ENCODE assay signal across 27 mouse cellular contexts in the genomic region with DNA sequence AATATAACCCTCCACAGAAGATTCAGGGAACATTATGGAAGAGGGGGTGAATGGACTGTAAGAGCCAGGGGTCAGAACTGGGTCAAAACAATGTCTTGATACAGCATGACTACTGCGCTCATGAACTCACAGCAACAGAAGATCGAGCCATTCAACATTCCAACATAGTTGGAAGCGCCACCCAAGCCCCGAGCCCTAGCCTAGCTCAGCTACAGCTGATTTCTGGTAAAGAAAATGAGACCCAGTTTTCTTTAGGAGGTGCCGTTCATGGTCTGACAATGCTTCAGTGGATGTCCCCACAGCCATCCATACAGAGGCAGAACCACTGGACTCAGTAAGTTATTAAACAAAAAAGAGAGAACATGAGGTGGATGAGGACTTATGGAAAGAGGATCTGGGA.
DNase-seq lines count a peak whose midpoint lies in the region; ATAC-seq and TF ChIP-seq lines count a peak whose summit lies in the region.
"Had no signal": no experiment of that assay in that cellular context is flagged by ENCODE, and none has a peak within 500 bp of the region (broad histone marks: within the 10 kb centered on the region; RNA-seq: fewer than 3 reads in every experiment).

No protein-coding gene starts in this region.

- H3K36me3 ChIP-seq in forebrain, embryonic 11.5 days (ENCODE audit: control insufficient read depth, insufficient read depth, low read length), result no peaks in the 10 kb centered on the region
- H3K36me3 ChIP-seq in forebrain, embryonic 16.5 days (ENCODE audit: control insufficient read depth, insufficient read depth), result no peaks in the 10 kb centered on the region
- H3K36me3 ChIP-seq in intestine, embryonic 14.5 days (ENCODE audit: control insufficient read depth, insufficient read depth, low read length), result peaks cover 87% of the 10 kb centered on the region
- peaks cover 81% of the 10 kb centered on the region for H3K36me3 ChIP-seq in intestine, postnatal 0 days (ENCODE audit: control insufficient read depth, insufficient read depth)
- H3K36me3 ChIP-seq in embryonic facial prominence, embryonic 14.5 days (ENCODE audit: control insufficient read depth, insufficient read depth, low read length), result peaks cover 74% of the 10 kb centered on the region
- H3K36me3 ChIP-seq in limb, embryonic 10.5 days, result peaks cover 98% of the 10 kb centered on the region
- H3K36me3 ChIP-seq: G1E had no signal

- no peak overlapping the region for H3K27ac ChIP-seq in forebrain, embryonic 11.5 days (ENCODE audit: low read depth, low read length)
- H3K27ac ChIP-seq in forebrain, embryonic 16.5 days (ENCODE audit: low read length), result no peak overlapping the region
- H3K27ac ChIP-seq in intestine, embryonic 14.5 days (ENCODE audit: low read depth), result no peak overlapping the region
- H3K27ac ChIP-seq in intestine, postnatal 0 days (ENCODE audit: low read depth, low read length), result no peak overlapping the region
- peak overlapping the region; percentile 29 for H3K27ac ChIP-seq in embryonic facial prominence, embryonic 14.5 days (replicated peaks; ENCODE audit: low read depth, low read length)
- no peak overlapping the region for H3K27ac ChIP-seq in limb, embryonic 10.5 days
- H3K27ac ChIP-seq: heart, embryonic 15.5 days; hindbrain, embryonic 14.5 days; hindbrain, postnatal 0 days had no signal

- TF ChIP-seq CTCF in intestine, postnatal 0 days (IDR thresholded peaks at IDR 0.05; ENCODE audit: low read depth), result no peak

- H3K4me2 ChIP-seq in forebrain, embryonic 11.5 days (ENCODE audit: low read depth, low read length, severe bottlenecking), result no peak overlapping the region
- H3K4me2 ChIP-seq in forebrain, embryonic 16.5 days (ENCODE audit: low read length), result no peak overlapping the region
- H3K4me2 ChIP-seq in intestine, embryonic 14.5 days (ENCODE audit: low read length), result no peak overlapping the region
- no peak overlapping the region for H3K4me2 ChIP-seq in intestine, postnatal 0 days (replicated peaks; ENCODE audit: low read depth)
- H3K4me2 ChIP-seq in embryonic facial prominence, embryonic 14.5 days (ENCODE audit: low read depth, low read length), result no peak overlapping the region
- H3K4me2 ChIP-seq: embryonic facial prominence, embryonic 15.5 days; heart, embryonic 12.5 days; heart, embryonic 15.5 days; hindbrain, embryonic 14.5 days had no signal

- no peaks in the 10 kb centered on the region for H3K27me3 ChIP-seq in forebrain, embryonic 11.5 days (ENCODE audit: control insufficient read depth, insufficient read depth, low read length)
- no peaks in the 10 kb centered on the region for H3K27me3 ChIP-seq in forebrain, embryonic 16.5 days (replicated peaks; ENCODE audit: control insufficient read depth, insufficient read depth, low read length)
- no peaks in the 10 kb centered on the region for H3K27me3 ChIP-seq in intestine, embryonic 14.5 days (replicated peaks; ENCODE audit: control insufficient read depth, insufficient read depth, low read length)
- no peaks in the 10 kb centered on the region for H3K27me3 ChIP-seq in intestine, postnatal 0 days (replicated peaks; ENCODE audit: control insufficient read depth, insufficient read depth, low read length)
- no peaks in the 10 kb centered on the region for H3K27me3 ChIP-seq in embryonic facial prominence, embryonic 14.5 days (replicated peaks; ENCODE audit: control insufficient read depth, insufficient read depth, low read length)
- H3K27me3 ChIP-seq in limb, embryonic 10.5 days (ENCODE audit: low read depth, poor library complexity, severe bottlenecking), result no peaks in the 10 kb centered on the region
- H3K27me3 ChIP-seq: embryonic facial prominence, embryonic 15.5 days; heart, embryonic 12.5 days; heart, embryonic 15.5 days; Patski had no signal

- H3K4me3 ChIP-seq in forebrain, embryonic 11.5 days (ENCODE audit: low read depth, low read length), result no peak overlapping the region
- H3K4me3 ChIP-seq in forebrain, embryonic 16.5 days (replicated peaks; ENCODE audit: low read length), result no peak overlapping the region
- no peak overlapping the region for H3K4me3 ChIP-seq in intestine, embryonic 14.5 days (ENCODE audit: low read depth, low read length)
- no peak overlapping the region for H3K4me3 ChIP-seq in intestine, postnatal 0 days (ENCODE audit: low read depth, low read length)
- H3K4me3 ChIP-seq in embryonic facial prominence, embryonic 14.5 days (ENCODE audit: low read depth, low read length), result no peak overlapping the region
- H3K4me3 ChIP-seq in limb, embryonic 10.5 days, result no peak overlapping the region
- H3K4me3 ChIP-seq: embryonic facial prominence, embryonic 15.5 days; erythroblast, embryonic 14.5 days; heart, embryonic 12.5 days; heart, embryonic 15.5 days had no signal

- 93% methylated on average over 5 of the region's 5 CpGs for WGBS in forebrain, embryonic 11.5 days
- 95% methylated on average over 5 of the region's 5 CpGs for WGBS in forebrain, embryonic 16.5 days
- 97% methylated on average over 5 of the region's 5 CpGs for WGBS in intestine, embryonic 14.5 days
- 94% methylated on average over 5 of the region's 5 CpGs for WGBS in intestine, postnatal 0 days
- WGBS in embryonic facial prominence, embryonic 14.5 days, result 93% methylated on average over 5 of the region's 5 CpGs
- WGBS in limb, embryonic 10.5 days, result 97% methylated on average over 5 of the region's 5 CpGs

- H3K9me3 ChIP-seq in forebrain, embryonic 11.5 days (ENCODE audit: control insufficient read depth, low read length), result no peaks in the 10 kb centered on the region
- H3K9me3 ChIP-seq in forebrain, embryonic 16.5 days (ENCODE audit: control insufficient read depth, low read length), result no peaks in the 10 kb centered on the region
- no peaks in the 10 kb centered on the region for H3K9me3 ChIP-seq in intestine, embryonic 14.5 days (ENCODE audit: control insufficient read depth, low read length)
- H3K9me3 ChIP-seq in intestine, postnatal 0 days (ENCODE audit: control insufficient read depth), result no peaks in the 10 kb centered on the region
- no peaks in the 10 kb centered on the region for H3K9me3 ChIP-seq in embryonic facial prominence, embryonic 14.5 days (ENCODE audit: control insufficient read depth, low read length)
- no peaks in the 10 kb centered on the region for H3K9me3 ChIP-seq in limb, embryonic 10.5 days (replicated peaks)
- H3K9me3 ChIP-seq: embryonic facial prominence, embryonic 15.5 days; G1E; heart, embryonic 12.5 days; heart, embryonic 15.5 days had no signal

- no peaks in the 10 kb centered on the region for H3K4me1 ChIP-seq in forebrain, embryonic 11.5 days (replicated peaks; ENCODE audit: control insufficient read depth, insufficient read depth, low read length)
- H3K4me1 ChIP-seq in forebrain, embryonic 16.5 days (replicated peaks; ENCODE audit: control insufficient read depth, insufficient read depth, low read length), result peaks cover 6% of the 10 kb centered on the region; the same call in 1 of the 2 replicates
- no peaks in the 10 kb centered on the region for H3K4me1 ChIP-seq in intestine, embryonic 14.5 days (replicated peaks; ENCODE audit: control insufficient read depth, insufficient read depth, low read length)
- H3K4me1 ChIP-seq in intestine, postnatal 0 days (replicated peaks; ENCODE audit: control insufficient read depth, insufficient read depth, low read length), result no peaks in the 10 kb centered on the region
- H3K4me1 ChIP-seq in embryonic facial prominence, embryonic 14.5 days (ENCODE audit: control insufficient read depth, insufficient read depth, low read length), result peaks cover 30% of the 10 kb centered on the region
- H3K4me1 ChIP-seq in limb, embryonic 10.5 days, result no peaks in the 10 kb centered on the region

- ATAC-seq in forebrain, embryonic 11.5 days (replicated peaks; ENCODE audit: low FRiP score), result no peak
- ATAC-seq in forebrain, embryonic 16.5 days, result no peak
- ATAC-seq in intestine, embryonic 14.5 days (replicated peaks; ENCODE audit: low FRiP score, low TSS enrichment, low read depth), result no peak
- ATAC-seq in intestine, postnatal 0 days, result no peak
- no peak for ATAC-seq in embryonic facial prominence, embryonic 14.5 days (ENCODE audit: low read depth)
- ATAC-seq: forebrain, embryonic 14.5 days; hindbrain, postnatal 0 days; inflammation-experienced regulatory T-cells, adult 6 months; Patski had no signal

- no peak overlapping the region for H3K9ac ChIP-seq in forebrain, embryonic 11.5 days (ENCODE audit: low read length)
- no peak overlapping the region for H3K9ac ChIP-seq in forebrain, embryonic 16.5 days (replicated peaks; ENCODE audit: low read depth, low read length)
- H3K9ac ChIP-seq in intestine, embryonic 14.5 days (ENCODE audit: low read length), result no peak overlapping the region
- H3K9ac ChIP-seq in intestine, postnatal 0 days (ENCODE audit: low read depth, low read length), result no peak overlapping the region
- H3K9ac ChIP-seq in embryonic facial prominence, embryonic 14.5 days (ENCODE audit: low read depth, low read length), result no peak overlapping the region
- H3K9ac ChIP-seq: embryonic facial prominence, embryonic 15.5 days; heart, embryonic 12.5 days; heart, embryonic 15.5 days; hindbrain, embryonic 14.5 days had no signal

- peak; percentile 20 for DNase-seq in forebrain, embryonic 11.5 days (ENCODE audit: low spot score)
- peak; percentile 35 for DNase-seq in intestine, embryonic 14.5 days (ENCODE audit: low spot score)
- DNase-seq in embryonic facial prominence, embryonic 14.5 days (ENCODE audit: low spot score), result no peak
- DNase-seq in limb, embryonic 10.5 days (ENCODE audit: low spot score), result peak; percentile 16
- DNase-seq in embryo, embryonic 10 days (ENCODE audit: low spot score), result no peak
- DNase-seq in urinary bladder, postnatal 14 days (ENCODE audit: low spot score), result no peak
- DNase-seq: adrenal gland, postnatal 10 days; adrenal gland, postnatal 36 days; B cell, adult 2 months; cerebellum, adult 18-20 months; cerebellum, adult 9-10 months; gastrocnemius, postnatal 25 days; heart, postnatal 14 days; heart, postnatal 4 days; kidney, adult 11 months had no signal

Comparison
In these comparisons a context has a peak if more than half of its experiments do, and no peak if none do; other contexts are left out.
1. DNase-seq: peak in forebrain, embryonic 11.5 days (single experiment), intestine, embryonic 14.5 days (single experiment) and limb, embryonic 10.5 days (single experiment); none in embryonic facial prominence, embryonic 14.5 days (single experiment), embryo, embryonic 10 days (single experiment) and urinary bladder, postnatal 14 days (single experiment).